29 mouse cellular contexts compared by ENCODE assay signal in the genomic region with DNA sequence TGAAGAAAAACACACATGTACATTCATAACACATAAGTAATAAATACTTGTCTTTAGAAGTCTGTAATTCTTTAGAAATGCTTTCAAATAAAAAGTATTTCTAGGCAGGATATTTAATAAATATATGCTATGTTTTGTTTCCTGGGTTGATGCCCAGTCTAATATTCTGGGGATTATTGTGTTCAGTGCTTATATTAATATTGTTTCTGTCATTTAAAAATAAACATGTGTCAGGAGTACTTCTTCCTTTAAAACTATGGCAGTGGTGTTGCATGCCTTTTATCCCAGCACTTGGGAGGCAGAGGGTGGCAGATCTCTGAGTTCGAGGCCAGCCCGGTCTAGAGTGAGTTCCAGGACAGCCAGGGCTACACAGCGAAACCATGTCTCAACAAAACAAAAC.
"Had no signal": no experiment of that assay in that cellular context is flagged by ENCODE, and none has a peak within 500 bp of the region (broad histone marks: within the 10 kb centered on the region; RNA-seq: fewer than 3 reads in every experiment).

No protein-coding gene starts in this region.

- H3K27me3 ChIP-seq: limb, embryonic 12.5 days; limb, embryonic 13.5 days; limb, embryonic 15.5 days; liver, embryonic 12.5 days; liver, embryonic 13.5 days; liver, embryonic 15.5 days; midbrain, embryonic 12.5 days; midbrain, embryonic 13.5 days; midbrain, embryonic 15.5 days; neural tube, embryonic 12.5 days had no signal

- H3K4me1 ChIP-seq: limb, embryonic 10.5 days; limb, embryonic 13.5 days; limb, embryonic 15.5 days; liver, embryonic 12.5 days; liver, embryonic 13.5 days; liver, embryonic 15.5 days; midbrain, embryonic 10.5 days; midbrain, embryonic 12.5 days; midbrain, embryonic 13.5 days; midbrain, embryonic 15.5 days; neural tube, embryonic 12.5 days had no signal

- DNase-seq: layer of hippocampus, postnatal 36 days; left cerebral cortex, postnatal 4 days; liver; liver, embryonic 13.5 days; liver, postnatal 0 days; lung, adult 2 months; lung, postnatal 14 days; lung, postnatal 36 days; lung, postnatal 4 days; midbrain, embryonic 14.5 days had no signal

- H3K36me3 ChIP-seq: limb, embryonic 10.5 days; limb, embryonic 12.5 days; limb, embryonic 13.5 days; limb, embryonic 15.5 days; liver, embryonic 12.5 days; liver, embryonic 13.5 days; liver, embryonic 15.5 days; midbrain, embryonic 10.5 days; midbrain, embryonic 12.5 days; midbrain, embryonic 13.5 days; midbrain, embryonic 15.5 days; neural tube, embryonic 12.5 days had no signal

- H3K4me3 ChIP-seq: left cerebral cortex, adult 2 months; limb, embryonic 10.5 days; limb, embryonic 12.5 days; limb, embryonic 13.5 days; limb, embryonic 15.5 days; liver, embryonic 12.5 days; liver, embryonic 13.5 days; liver, embryonic 15.5 days; megakaryocyte, embryonic 14.5 days; midbrain, embryonic 10.5 days; midbrain, embryonic 12.5 days; midbrain, embryonic 13.5 days; midbrain, embryonic 15.5 days; myocyte; neural tube, embryonic 12.5 days had no signal

- H3K9ac ChIP-seq: limb, embryonic 12.5 days; limb, embryonic 13.5 days; limb, embryonic 15.5 days; liver, embryonic 12.5 days; liver, embryonic 13.5 days; liver, embryonic 14.5 days; liver, embryonic 15.5 days; liver, postnatal 0 days; midbrain, embryonic 12.5 days; midbrain, embryonic 13.5 days; midbrain, embryonic 15.5 days; neural tube, embryonic 12.5 days had no signal

- H3K4me2 ChIP-seq: limb, embryonic 12.5 days; limb, embryonic 13.5 days; limb, embryonic 15.5 days; liver, embryonic 11.5 days; liver, embryonic 12.5 days; liver, embryonic 13.5 days; liver, embryonic 15.5 days; midbrain, embryonic 11.5 days; midbrain, embryonic 12.5 days; midbrain, embryonic 13.5 days; midbrain, embryonic 15.5 days; neural tube, embryonic 12.5 days had no signal

- ATAC-seq: liver, embryonic 12.5 days; liver, postnatal 0 days; midbrain, embryonic 13.5 days; midbrain, embryonic 15.5 days; midbrain, embryonic 16.5 days had no signal

- H3K9me3 ChIP-seq: limb, embryonic 10.5 days; limb, embryonic 12.5 days; limb, embryonic 13.5 days; limb, embryonic 15.5 days; liver, embryonic 12.5 days; liver, embryonic 13.5 days; liver, embryonic 15.5 days; midbrain, embryonic 10.5 days; midbrain, embryonic 12.5 days; midbrain, embryonic 13.5 days; midbrain, embryonic 15.5 days; neural tube, embryonic 12.5 days had no signal

- H3K27ac ChIP-seq: left cerebral cortex, adult 2 months; limb, embryonic 10.5 days; limb, embryonic 12.5 days; limb, embryonic 13.5 days; limb, embryonic 15.5 days; liver, embryonic 12.5 days; liver, embryonic 13.5 days; liver, embryonic 14.5 days; liver, embryonic 15.5 days; macrophage; midbrain, embryonic 10.5 days; midbrain, embryonic 12.5 days; midbrain, embryonic 13.5 days; midbrain, embryonic 15.5 days; neural tube, embryonic 12.5 days had no signal
